Mouse (Mus musculus): ENCODE results near the gene Trip4. TPM values are rescaled to one million over a fixed set of nuclear protein-coding genes. Genes with fewer than 3 reads are reported as not detected.

The Trip4 gene
- polyA plus RNA-seq, 1 experiment from 2014 or later: 10.9 TPM

GRCm38 (mm10) chr9:65896977-65897376 lies 11.6 kb downstream of the Trip4 start:
- Histone ChIP-seq H3K4me1 (replicated peaks) (0 out of 2 replicates have a peak, but pooled peaks cover 8% of the 10 kb centered on the region), H3K4me3 (replicated peaks) (no peak overlapping the region), H3K36me3 (replicated peaks) (peaks cover 81% of the 10 kb centered on the region), H3K9ac (no peak overlapping the region), H3K27me3 (no peaks in the 10 kb centered on the region), H3K27ac (replicated peaks) (no peak overlapping the region), H3K4me2 (no peak overlapping the region), H3K9me3 (replicated peaks) (no peaks in the 10 kb centered on the region)
- WGBS (ENCODE audit: insufficient replicate concordance): 84% methylated on average over 2 of the region's 2 CpGs
- no peak for ATAC-seq (ENCODE audit: insufficient read depth)

- peak overlapping the region; percentile 77 for H3K4me3 ChIP-seq (replicated peaks)
- ATAC-seq (ENCODE audit: insufficient read depth): no peak
- WGBS (ENCODE audit: insufficient replicate concordance): 1% methylated on average over 5 of the region's 5 CpGs
Measured at GRCm38 (mm10) chr9:65891126-65891525, 17.5 kb downstream of the Trip4 start.

GRCm38 (mm10) chr9:65890143-65890628 lies 18.4 kb downstream of the Trip4 start, which contains the start of gene Pclaf:
Gene Pclaf (plus strand): TSS chr9:65890237.
- peak within 1 kb of the TSS; percentile 73 for H3K27ac ChIP-seq (replicated peaks)
- H3K9ac ChIP-seq: peak within 1 kb of the TSS; percentile 77
- H3K27me3 ChIP-seq: no peaks in the 10 kb centered on the region

More at GRCm38 (mm10) chr9:65891126-65891525, 17.5 kb downstream of the Trip4 start:
- Histone ChIP-seq H3K4me1 (replicated peaks) (peaks cover 20% of the 10 kb centered on the region), H3K27me3 (no peaks in the 10 kb centered on the region), H3K9me3 (replicated peaks) (no peaks in the 10 kb centered on the region), H3K27ac (replicated peaks) (no peak overlapping the region; the same call in 1 of the 2 replicates), H3K36me3 (replicated peaks) (peaks cover 36% of the 10 kb centered on the region), H3K9ac (peak overlapping the region; percentile 77), H3K4me2 (peak overlapping the region; percentile 81)

GRCm38 (mm10) chr9:65884564-65885315 lies 23.9 kb downstream of the Trip4 start:
- peaks cover 12% of the 10 kb centered on the region for H3K4me1 ChIP-seq (replicated peaks)
- peak overlapping the region; percentile 78 for H3K9ac ChIP-seq
- H3K27ac ChIP-seq (replicated peaks): peak overlapping the region; percentile 87
- H3K27me3 ChIP-seq: no peaks in the 10 kb centered on the region
- ATAC-seq (ENCODE audit: insufficient read depth): peak; percentile 96
- H3K4me2 ChIP-seq: peak overlapping the region; percentile 90
- peak overlapping the region; percentile 80 for H3K4me3 ChIP-seq (replicated peaks)
- under 1% methylated on average over 37 of the region's 37 CpGs for WGBS (ENCODE audit: insufficient replicate concordance)
- peaks cover 7% of the 10 kb centered on the region for H3K36me3 ChIP-seq (replicated peaks)
- H3K9me3 ChIP-seq (replicated peaks): no peaks in the 10 kb centered on the region

More at GRCm38 (mm10) chr9:65890143-65890628, 18.4 kb downstream of the Trip4 start, which contains the start of gene Pclaf:
- H3K4me2 ChIP-seq: peak within 1 kb of the TSS; percentile 81
- H3K4me3 ChIP-seq (replicated peaks): peak within 1 kb of the TSS; percentile 77
- peaks cover 24% of the 10 kb centered on the region for H3K4me1 ChIP-seq (replicated peaks)
- peaks cover 28% of the 10 kb centered on the region for H3K36me3 ChIP-seq (replicated peaks)
- peak; percentile 90 for ATAC-seq (ENCODE audit: insufficient read depth)
- under 1% methylated on average over 21 of the region's 21 CpGs for WGBS (ENCODE audit: insufficient replicate concordance)
- no peaks in the 10 kb centered on the region for H3K9me3 ChIP-seq (replicated peaks)

- Histone ChIP-seq H3K9me3 (replicated peaks) (no peaks in the 10 kb centered on the region), H3K27me3 (no peaks in the 10 kb centered on the region), H3K36me3 (replicated peaks) (peaks cover 49% of the 10 kb centered on the region), H3K27ac (replicated peaks) (no peak overlapping the region), H3K4me2 (no peak overlapping the region), H3K9ac (no peak overlapping the region), H3K4me3 (replicated peaks) (no peak overlapping the region), H3K4me1 (replicated peaks) (no peaks in the 10 kb centered on the region)
- 34% methylated on average over 1 of the region's 1 CpGs for WGBS (ENCODE audit: insufficient replicate concordance)
- no peak for ATAC-seq (ENCODE audit: insufficient read depth)
Measured at GRCm38 (mm10) chr9:65859656-65860055, 48.9 kb downstream of the Trip4 start.

- ATAC-seq (ENCODE audit: insufficient read depth): no peak
- Histone ChIP-seq H3K27me3 (no peaks in the 10 kb centered on the region), H3K36me3 (replicated peaks) (peaks cover 24% of the 10 kb centered on the region), H3K27ac (replicated peaks) (no peak overlapping the region), H3K9ac (no peak overlapping the region), H3K4me1 (replicated peaks) (peaks cover 5% of the 10 kb centered on the region; the same call in 1 of the 2 replicates), H3K9me3 (replicated peaks) (no peaks in the 10 kb centered on the region), H3K4me3 (replicated peaks) (no peak overlapping the region), H3K4me2 (no peak overlapping the region)
- 24% methylated on average over 1 of the region's 1 CpGs for WGBS (ENCODE audit: insufficient replicate concordance)
Measured at GRCm38 (mm10) chr9:65850203-65850602, 58.4 kb downstream of the Trip4 start.

- no peak overlapping the region for H3K4me2 ChIP-seq
- H3K9me3 ChIP-seq (replicated peaks): no peaks in the 10 kb centered on the region
- no peak for ATAC-seq (ENCODE audit: insufficient read depth)
- H3K27me3 ChIP-seq: no peaks in the 10 kb centered on the region
- H3K9ac ChIP-seq: no peak overlapping the region
- H3K36me3 ChIP-seq (replicated peaks): peaks cover 9% of the 10 kb centered on the region
- peaks cover 8% of the 10 kb centered on the region; the same call in 1 of the 2 replicates for H3K4me1 ChIP-seq (replicated peaks)
- H3K4me3 ChIP-seq (replicated peaks): no peak overlapping the region
- H3K27ac ChIP-seq (replicated peaks): no peak overlapping the region
Measured at GRCm38 (mm10) chr9:65848154-65848553, 60.4 kb downstream of the Trip4 start.

- Histone ChIP-seq H3K4me3 (replicated peaks) (no peak overlapping the region), H3K4me1 (replicated peaks) (peaks cover 8% of the 10 kb centered on the region; the same call in 1 of the 2 replicates), H3K9ac (no peak overlapping the region), H3K9me3 (replicated peaks) (no peaks in the 10 kb centered on the region), H3K4me2 (no peak overlapping the region), H3K27me3 (no peaks in the 10 kb centered on the region), H3K27ac (replicated peaks) (peak overlapping the region; percentile 14; the same call in 1 of the 2 replicates), H3K36me3 (replicated peaks) (no peaks in the 10 kb centered on the region)
- ATAC-seq (ENCODE audit: insufficient read depth): no peak
- WGBS (ENCODE audit: insufficient replicate concordance): 64% methylated on average over 7 of the region's 7 CpGs
Measured at GRCm38 (mm10) chr9:65844421-65845165, 64.0 kb downstream of the Trip4 start.

GRCm38 (mm10) chr9:65839841-65840240 lies 68.8 kb downstream of the Trip4 start:
- Histone ChIP-seq H3K36me3 (replicated peaks) (peaks cover 11% of the 10 kb centered on the region; the same call in 1 of the 2 replicates), H3K4me3 (replicated peaks) (no peak overlapping the region), H3K27me3 (no peaks in the 10 kb centered on the region), H3K27ac (replicated peaks) (no peak overlapping the region), H3K9ac (no peak overlapping the region), H3K4me2 (no peak overlapping the region), H3K4me1 (replicated peaks) (0 out of 2 replicates have a peak, but pooled peaks cover 2% of the 10 kb centered on the region), H3K9me3 (replicated peaks) (no peaks in the 10 kb centered on the region)
- no peak for ATAC-seq (ENCODE audit: insufficient read depth)
- WGBS (ENCODE audit: insufficient replicate concordance): 93% methylated on average over 1 of the region's 1 CpGs

GRCm38 (mm10) chr9:65836916-65837315 lies 71.7 kb downstream of the Trip4 start:
- Histone ChIP-seq H3K4me1 (replicated peaks) (peaks cover 4% of the 10 kb centered on the region; the same call in 1 of the 2 replicates), H3K9ac (no peak overlapping the region), H3K27me3 (no peaks in the 10 kb centered on the region), H3K27ac (replicated peaks) (no peak overlapping the region), H3K4me3 (replicated peaks) (no peak overlapping the region), H3K4me2 (no peak overlapping the region), H3K9me3 (replicated peaks) (no peaks in the 10 kb centered on the region), H3K36me3 (replicated peaks) (peaks cover 13% of the 10 kb centered on the region; the same call in 1 of the 2 replicates)
- no peak for ATAC-seq (ENCODE audit: insufficient read depth)
